Mouse (Mus musculus) erythroblast, embryonic 14.5 days (primary cell): ENCODE measurements around the gene Tfdp1.

Experiments used
- GATA1 ChIP-seq: IDR thresholded peaks from 2 replicates; pipeline ENCODE4 v1.6.1; 2012; ENCODE audit warnings: low read length, inconsistent platforms, mixed read lengths
- TAL1 ChIP-seq: IDR thresholded peaks from 3 replicates; pipeline ENCODE4 v1.6.1; 2012; ENCODE audit warnings: low read length, inconsistent platforms, mixed read lengths

DNA sequence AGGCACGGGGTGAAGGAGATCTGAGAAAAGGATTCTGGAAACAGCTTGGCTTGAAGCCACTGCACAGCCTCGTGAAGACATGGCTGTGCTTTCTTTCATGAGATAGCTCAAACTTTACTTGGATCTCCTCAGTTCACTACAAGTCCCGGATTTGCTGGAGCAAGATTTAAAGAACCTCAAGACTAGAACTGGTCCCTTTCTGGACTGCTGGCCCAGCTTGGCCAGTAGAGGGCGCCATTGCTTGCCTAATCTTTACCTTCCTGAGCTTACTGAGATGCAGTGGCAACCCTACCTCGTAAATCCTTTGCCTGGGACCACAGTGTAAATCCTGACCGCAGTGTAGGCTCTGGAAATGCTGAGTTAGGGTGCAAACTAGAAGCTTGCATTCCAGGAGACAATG is 73.0 kb downstream of the Tfdp1 start:
- TF ChIP-seq GATA1, result no peak
- TF ChIP-seq TAL1, result no peak
